9 mouse cellular contexts compared by ENCODE assay signal in genomic region chr17:54061280-54061679, GRCm38 (mm10).
DNase-seq lines count a peak whose midpoint lies in the region; ATAC-seq and TF ChIP-seq lines count a peak whose summit lies in the region.
"Had no signal": no experiment of that assay in that cellular context is flagged by ENCODE, and none has a peak within 500 bp of the region (broad histone marks: within the 10 kb centered on the region; RNA-seq: fewer than 3 reads in every experiment).

No protein-coding gene starts in this region.

- H3K27ac ChIP-seq in forebrain, embryonic 11.5 days (ENCODE audit: low read depth, low read length), result no peak overlapping the region
- no peak overlapping the region for H3K27ac ChIP-seq in forebrain, embryonic 16.5 days (ENCODE audit: low read length)
- H3K27ac ChIP-seq in liver, adult 2 months (replicated peaks; ENCODE audit: insufficient read depth, low read depth, low read length), result no peak overlapping the region
- H3K27ac ChIP-seq: limb, embryonic 12.5 days had no signal

- peak; percentile 46; the same call in 1 of the 2 replicates for ATAC-seq in forebrain, embryonic 11.5 days (replicated peaks; ENCODE audit: low FRiP score)
- ATAC-seq in forebrain, embryonic 16.5 days, result no peak

- no peaks in the 10 kb centered on the region for H3K79me2 ChIP-seq in liver, adult 2 months (ENCODE audit: control insufficient read depth, insufficient read depth, low read length)

- H3K4me2 ChIP-seq in forebrain, embryonic 11.5 days (ENCODE audit: low read depth, low read length, severe bottlenecking), result no peak overlapping the region
- no peak overlapping the region for H3K4me2 ChIP-seq in forebrain, embryonic 16.5 days (ENCODE audit: low read length)
- H3K4me2 ChIP-seq: limb, embryonic 12.5 days had no signal

- no peaks in the 10 kb centered on the region for H3K4me1 ChIP-seq in forebrain, embryonic 11.5 days (replicated peaks; ENCODE audit: control insufficient read depth, insufficient read depth, low read length)
- no peaks in the 10 kb centered on the region for H3K4me1 ChIP-seq in forebrain, embryonic 16.5 days (replicated peaks; ENCODE audit: control insufficient read depth, insufficient read depth, low read length)
- H3K4me1 ChIP-seq in liver, adult 2 months (ENCODE audit: control insufficient read depth, insufficient read depth, low read length), result no peaks in the 10 kb centered on the region
- H3K4me1 ChIP-seq: limb, embryonic 12.5 days had no signal

- H3K27me3 ChIP-seq in forebrain, embryonic 11.5 days (ENCODE audit: control insufficient read depth, insufficient read depth, low read length), result no peaks in the 10 kb centered on the region
- no peaks in the 10 kb centered on the region for H3K27me3 ChIP-seq in forebrain, embryonic 16.5 days (replicated peaks; ENCODE audit: control insufficient read depth, insufficient read depth, low read length)
- no peaks in the 10 kb centered on the region for H3K27me3 ChIP-seq in liver, adult 2 months (ENCODE audit: control insufficient read depth, insufficient read depth, low read length)
- H3K27me3 ChIP-seq: limb, embryonic 12.5 days had no signal

- H3K9ac ChIP-seq in forebrain, embryonic 11.5 days (ENCODE audit: low read length), result no peak overlapping the region
- H3K9ac ChIP-seq in forebrain, embryonic 16.5 days (replicated peaks; ENCODE audit: low read depth, low read length), result no peak overlapping the region
- H3K9ac ChIP-seq in liver, adult 2 months (ENCODE audit: low read depth, low read length), result no peak overlapping the region
- H3K9ac ChIP-seq: limb, embryonic 12.5 days had no signal

- TF ChIP-seq CTCF in liver, adult 2 months (IDR thresholded peaks at IDR 0.05; ENCODE audit: low read depth, low read length), result peak; percentile 30; the same call in 1 of the 2 replicates

- no peak overlapping the region for H3K4me3 ChIP-seq in forebrain, embryonic 11.5 days (ENCODE audit: low read depth, low read length)
- H3K4me3 ChIP-seq in forebrain, embryonic 16.5 days (replicated peaks; ENCODE audit: low read length), result no peak overlapping the region
- no peak overlapping the region for H3K4me3 ChIP-seq in liver, adult 2 months (ENCODE audit: insufficient read depth, low read depth, low read length)
- H3K4me3 ChIP-seq: limb, embryonic 12.5 days had no signal

- no peaks in the 10 kb centered on the region for H3K36me3 ChIP-seq in forebrain, embryonic 11.5 days (ENCODE audit: control insufficient read depth, insufficient read depth, low read length)
- H3K36me3 ChIP-seq in forebrain, embryonic 16.5 days (ENCODE audit: control insufficient read depth, insufficient read depth), result no peaks in the 10 kb centered on the region
- H3K36me3 ChIP-seq in liver, adult 2 months (ENCODE audit: control insufficient read depth, insufficient read depth, low read length), result no peaks in the 10 kb centered on the region
- H3K36me3 ChIP-seq: limb, embryonic 12.5 days had no signal

- no peak for TF ChIP-seq POLR2A in liver, adult 2 months (IDR thresholded peaks at IDR 0.05; ENCODE audit: extremely low read depth, insufficient read depth, low read length)

- WGBS in forebrain, embryonic 11.5 days, result 38% methylated on average over 7 of the region's 7 CpGs
- 36% methylated on average over 7 of the region's 7 CpGs for WGBS in forebrain, embryonic 16.5 days
- 29% methylated on average over 7 of the region's 7 CpGs for WGBS in liver, adult 2 months

- DNase-seq in forebrain, embryonic 11.5 days (ENCODE audit: low spot score), result no peak
- DNase-seq in liver, adult 2 months (ENCODE audit: extremely low read depth, low read depth, low spot score), result peak; percentile 34
- no peak for DNase-seq in liver
- peak; percentile 44 for DNase-seq in brain, adult 2 months (ENCODE audit: low read depth, low spot score)
- peak; percentile 20 for DNase-seq in layer of hippocampus, adult 9-10 months (ENCODE audit: low spot score)
- DNase-seq in urinary bladder, postnatal 36 days (ENCODE audit: low spot score in 2 of 2), result no peak
- DNase-seq in T-cell, adult 2 months (ENCODE audit: low spot score), result no peak

- H3K9me3 ChIP-seq in forebrain, embryonic 11.5 days (ENCODE audit: control insufficient read depth, low read length), result no peaks in the 10 kb centered on the region
- H3K9me3 ChIP-seq in forebrain, embryonic 16.5 days (ENCODE audit: control insufficient read depth, low read length), result no peaks in the 10 kb centered on the region
- H3K9me3 ChIP-seq: limb, embryonic 12.5 days had no signal

Comparison
In these comparisons a context has a peak if more than half of its experiments do, and no peak if none do; other contexts are left out.
1. DNase-seq: peak in liver, adult 2 months (single experiment), brain, adult 2 months (single experiment) and layer of hippocampus, adult 9-10 months (single experiment); none in forebrain, embryonic 11.5 days (single experiment), liver (single experiment), urinary bladder, postnatal 36 days (0 of 2) and T-cell, adult 2 months (single experiment).